ENCODE assay signal across 1 mouse cellular context in genomic region chr11:49100409-49100808, GRCm38 (mm10).
TF ChIP-seq lines count a peak whose summit lies in the region.

No protein-coding gene starts in this region.

TF ChIP-seq in CH12.LX, 34 proteins besides CTCF, POLR2A, EP300 and RAD21 (continued from another document):
- TF ChIP-seq JUND (conservative IDR thresholded peaks at IDR 0.05; ENCODE audit: low read depth, low read length) (peak; percentile 77), TCF12 (IDR thresholded peaks at IDR 0.05; ENCODE audit: low read depth, low read length) (peak; percentile 95), JUN (IDR thresholded peaks at IDR 0.05; ENCODE audit: insufficient read depth, low read depth, low read length) (peak; percentile 75), ZMIZ1 (IDR thresholded peaks at IDR 0.05; ENCODE audit: low read depth, low read length) (peak; percentile 86), BHLHE40 (IDR thresholded peaks at IDR 0.05; ENCODE audit: low read depth, low read length) (peak; percentile 64), USF1 (IDR thresholded peaks at IDR 0.05; ENCODE audit: low read depth, low read length) (no peak), SMC3 (IDR thresholded peaks at IDR 0.05; ENCODE audit: low read depth, low read length) (peak; percentile 19; the same call in 1 of the 2 replicates), GABPA (IDR thresholded peaks at IDR 0.05; ENCODE audit: insufficient replicate concordance, low read depth, low read length) (no peak), POLR2AphosphoS2 (IDR thresholded peaks at IDR 0.05; ENCODE audit: low read depth, low read length) (peak; percentile 77; the same call in 1 of the 2 replicates), NELFE (IDR thresholded peaks at IDR 0.05; ENCODE audit: low read depth, low read length) (peak; percentile 85), CHD2 (IDR thresholded peaks at IDR 0.05; ENCODE audit: low read length) (peak; percentile 96), MAZ (IDR thresholded peaks at IDR 0.05; ENCODE audit: low read depth, low read length) (0 out of 2 replicates have a peak, but pooled peaks have one; percentile 57), MAX (IDR thresholded peaks at IDR 0.05; ENCODE audit: low read length) (peak; percentile 89)
